Mouse (Mus musculus) heart, adult 2 months (tissue): ENCODE results near the gene Med20. TPM values are rescaled to one million over a fixed set of nuclear protein-coding genes. Genes with fewer than 3 reads are reported as not detected.
A peak's percentile ranks its signal among the peaks of the same experiment; 100 is the strongest.
"Not testable (repeated sequence)": the region's sequence is repeated elsewhere in the genome, so short reads cannot be mapped to it uniquely, and the experiment has no call there.

Source experiments
- DNase-seq, 2 experiments: peaks; one replicate each; pipeline ENCODE4 v3.0.0; 2021
- H3K27ac ChIP-seq: fragments of 200-600 bp; 2 replicates; pipeline ENCODE4 v1.8.1; 2022
- H3K27me3 ChIP-seq: fragments of 200-500 bp; 2 replicates; pipeline ENCODE4 v1.6.1; 2012; ENCODE audit warnings: mild to moderate bottlenecking, low read length, inconsistent platforms, mixed read lengths; ENCODE audit not compliant: control insufficient read depth, insufficient read depth
- H3K36me3 ChIP-seq: fragments of 200-500 bp; 2 replicates; pipeline ENCODE4 v1.6.1; 2012; ENCODE audit warnings: low read length, inconsistent platforms; ENCODE audit not compliant: control insufficient read depth, insufficient read depth
- H3K4me1 ChIP-seq: fragments of 200-500 bp; 2 replicates; pipeline ENCODE4 v1.6.1; 2011; ENCODE audit warnings: low read length; ENCODE audit not compliant: control insufficient read depth, insufficient read depth
- H3K4me3 ChIP-seq: fragments of 200-600 bp; 2 replicates; pipeline ENCODE4 v1.8.1; 2022
- H3K79me2 ChIP-seq: fragments of 200-500 bp; replicated peaks from 2 replicates; pipeline ENCODE4 v1.6.1; 2012; ENCODE audit warnings: mild to moderate bottlenecking, inconsistent platforms, low read length, moderate library complexity, mixed read lengths; ENCODE audit not compliant: control insufficient read depth, insufficient read depth
- H3K9ac ChIP-seq: fragments of 200-500 bp; 2 replicates; pipeline ENCODE4 v1.6.1; 2012; ENCODE audit warnings: low read depth, mild to moderate bottlenecking, control low read depth, inconsistent platforms, low read length, mixed read lengths
- CTCF ChIP-seq: fragments of 200-600 bp; IDR thresholded peaks from 2 replicates; pipeline ENCODE4 v1.8.1; 2022; ENCODE audit warnings: antibody characterized with exemption, mild to moderate bottlenecking, moderate library complexity
- EP300 ChIP-seq: fragments of 200-500 bp; IDR thresholded peaks from 2 replicates; pipeline ENCODE4 v1.6.1; 2011; ENCODE audit warnings: low read depth, low read length, control low read depth; ENCODE audit not compliant: insufficient read depth
- POLR2A ChIP-seq: fragments of 200-500 bp; IDR thresholded peaks from 2 replicates; pipeline ENCODE4 v1.6.1; 2011; ENCODE audit warnings: mild to moderate bottlenecking, low read depth, low read length, control low read depth; ENCODE audit not compliant: insufficient read depth
- WGBS: fragments of 180-500 bp; shearing (Covaris S2); methylation state at CpG from one replicate; pipeline ENCODE4 v1.1.7; 2018; 5-methylcytosine and 5-hydroxymethylcytosine counted together
- intact Hi-C: fragments of 180-260 bp; cut with DNase I; formaldehyde crosslinking; loops from one replicate; pipeline ENCODE4 v1.15.1; 2025
- polyA plus RNA-seq: library from polyadenylated mRNA; depleted of rRNA; stranded (reverse); fragments of >200 nt; gene quantifications from 2 replicates; pipeline ENCODE4 v1.2.3, GENCODE M21; 2012
- total RNA-seq, 2 experiments: library from RNA; stranded (reverse); gene quantifications; 2 replicates each; pipeline ENCODE4 v1.2.3; 2021

The Med20 gene
- total and polyA plus RNA-seq, 3 experiments: 13.5 to 17.4 (median 15.0) TPM

DNA sequence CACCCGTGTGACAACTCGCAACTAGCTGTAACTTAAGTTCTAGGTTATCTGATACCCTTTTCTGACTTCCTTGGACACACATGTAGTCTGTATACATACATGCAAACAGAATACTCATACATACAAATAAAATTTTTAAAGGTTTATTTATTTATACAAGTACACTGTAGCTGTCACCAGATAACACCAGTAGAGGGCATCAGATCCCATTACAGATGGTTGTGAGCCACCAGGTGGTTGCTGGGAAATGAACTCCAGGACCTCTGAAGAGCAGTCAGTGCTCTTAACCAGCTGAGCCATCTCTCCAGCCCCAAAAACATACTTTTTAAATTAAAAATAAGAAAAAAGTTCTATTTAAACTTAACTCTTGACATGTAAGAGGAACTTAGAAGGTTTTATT lies 31.6 kb downstream of the Med20 start:
- no peak overlapping the region for H3K4me3 ChIP-seq
- H3K27ac ChIP-seq: no peak overlapping the region
- H3K79me2 ChIP-seq: no peaks in the 10 kb centered on the region
- WGBS: 91% methylated on average over 2 of the region's 2 CpGs
- no peaks in the 10 kb centered on the region for H3K27me3 ChIP-seq
- DNase-seq: no peak
- intact Hi-C loops: no loop called here
- H3K36me3 ChIP-seq: no peaks in the 10 kb centered on the region
- H3K9ac ChIP-seq: no peak overlapping the region
- H3K4me1 ChIP-seq: no peaks in the 10 kb centered on the region
- TF ChIP-seq EP300: no peak
- peak; percentile 44 for TF ChIP-seq CTCF
- no peak for TF ChIP-seq POLR2A

DNA sequence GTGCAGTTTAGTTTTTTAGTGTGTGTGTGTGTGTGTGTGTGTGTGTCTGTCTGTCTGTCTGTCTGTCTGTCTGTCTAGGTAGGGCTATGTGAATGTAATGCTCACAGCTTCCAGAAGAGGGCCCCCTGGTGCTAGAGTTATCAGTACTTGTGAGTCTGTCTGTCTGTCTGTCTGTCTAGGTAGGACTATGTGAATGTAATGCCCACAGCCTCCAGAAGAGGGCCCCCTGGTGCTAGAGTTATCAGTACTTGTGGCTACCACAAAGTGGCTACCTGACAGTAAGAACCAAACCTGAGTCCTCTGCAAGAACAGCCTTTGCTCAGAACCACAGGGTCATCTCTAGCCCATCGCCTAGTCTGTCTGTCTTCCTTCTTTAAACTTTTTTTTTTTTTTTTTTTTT lies 35.3 kb downstream of the Med20 start:
- WGBS: 89% methylated on average over 1 of the region's 1 CpGs
- Histone ChIP-seq H3K4me1 (no peaks in the 10 kb centered on the region), H3K36me3 (no peaks in the 10 kb centered on the region), H3K27ac (no peak overlapping the region), H3K79me2 (no peaks in the 10 kb centered on the region), H3K9ac (no peak overlapping the region), H3K27me3 (no peaks in the 10 kb centered on the region), H3K4me3 (no peak overlapping the region)
- peak; percentile 29 to 45 for DNase-seq
- intact Hi-C loops: no loop called here
- TF ChIP-seq EP300: no peak
- TF ChIP-seq POLR2A: no peak
- peak; percentile 66 for TF ChIP-seq CTCF

DNA sequence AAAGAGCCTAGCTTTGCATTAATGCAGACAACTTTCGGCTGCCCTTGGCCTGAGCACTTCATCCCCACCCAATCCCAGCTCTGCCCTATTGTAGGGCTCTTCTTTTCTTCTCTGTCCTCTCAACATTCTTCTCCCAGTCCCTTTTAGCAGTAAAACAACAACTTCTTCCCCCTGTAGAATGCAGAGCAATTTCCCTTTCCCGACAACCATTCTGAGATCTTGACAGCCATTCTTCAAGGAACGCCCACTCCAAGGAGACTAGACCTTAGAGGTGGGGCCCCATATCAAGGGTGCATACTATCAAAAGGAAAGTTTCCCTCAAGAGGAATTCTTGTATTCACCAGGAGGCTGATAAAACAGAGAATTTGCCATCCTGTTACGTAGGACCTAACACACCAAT lies 37.6 kb downstream of the Med20 start:
- Histone ChIP-seq H3K27me3 (no peaks in the 10 kb centered on the region), H3K4me3 (no peak overlapping the region), H3K9ac (no peak overlapping the region), H3K79me2 (no peaks in the 10 kb centered on the region), H3K4me1 (no peaks in the 10 kb centered on the region), H3K36me3 (no peaks in the 10 kb centered on the region), H3K27ac (no peak overlapping the region)
- 68% methylated on average over 4 of the region's 4 CpGs for WGBS
- intact Hi-C loops: no loop called here
- TF ChIP-seq CTCF (no peak), EP300 (no peak), POLR2A (no peak)
- DNase-seq: no peak

DNA sequence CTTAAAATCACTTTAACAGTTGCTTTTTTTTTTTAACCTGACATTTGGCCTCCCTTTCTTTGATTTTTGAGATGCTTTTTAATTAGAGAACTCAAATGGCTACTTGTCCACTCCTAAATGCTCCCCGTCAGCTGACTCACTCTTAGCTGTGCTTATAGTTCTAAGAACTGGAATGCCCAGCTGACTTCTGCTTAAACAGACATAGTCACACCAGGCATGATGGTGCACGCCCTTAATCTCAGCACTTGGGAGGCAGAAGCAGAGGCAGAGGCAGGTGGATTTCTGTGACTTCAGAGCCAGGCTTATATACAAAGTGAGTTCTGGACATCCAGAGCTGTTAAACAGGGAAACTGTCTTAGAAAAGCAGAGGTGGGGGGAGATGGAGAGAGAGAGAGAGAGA lies 40.6 kb downstream of the Med20 start:
- H3K36me3 ChIP-seq: no peaks in the 10 kb centered on the region
- 92% methylated on average over 2 of the region's 2 CpGs for WGBS
- intact Hi-C loops: no loop called here

DNA sequence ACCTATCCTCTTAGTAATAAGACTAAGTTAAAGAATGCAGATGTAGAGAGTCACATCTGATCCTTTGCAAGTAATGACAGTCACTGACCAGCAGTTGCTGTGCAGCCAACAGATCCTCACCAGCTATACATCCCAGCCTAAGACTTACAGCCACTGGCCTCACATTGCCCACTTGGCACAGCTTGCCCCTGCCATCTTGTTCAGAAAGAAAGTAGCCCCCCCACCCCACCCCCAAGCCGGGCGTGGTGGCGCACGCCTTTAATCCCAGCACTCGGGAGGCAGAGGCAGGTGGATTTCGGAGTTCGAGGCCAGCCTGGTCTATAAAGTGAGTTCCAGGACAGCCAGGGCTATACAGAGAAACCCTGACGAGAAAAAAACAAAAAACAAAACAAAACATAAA lies 43.0 kb downstream of the Med20 start:
- H3K4me3 ChIP-seq, H3K9ac ChIP-seq, H3K27ac ChIP-seq, intact Hi-C loops, H3K27me3 ChIP-seq, H3K4me1 ChIP-seq, H3K79me2 ChIP-seq, DNase-seq, H3K36me3 ChIP-seq: not testable (repeated sequence)
- WGBS: 97% methylated on average over 8 of the region's 8 CpGs

More for the DNA sequence above, 40.6 kb downstream of the Med20 start:
- TF ChIP-seq EP300 (no peak), CTCF (no peak), POLR2A (no peak)
- no peaks in the 10 kb centered on the region for H3K27me3 ChIP-seq
- H3K27ac ChIP-seq: no peak overlapping the region
- H3K9ac ChIP-seq: no peak overlapping the region
- no peak for DNase-seq
- no peaks in the 10 kb centered on the region for H3K4me1 ChIP-seq
- no peaks in the 10 kb centered on the region for H3K79me2 ChIP-seq
- no peak overlapping the region for H3K4me3 ChIP-seq

DNA sequence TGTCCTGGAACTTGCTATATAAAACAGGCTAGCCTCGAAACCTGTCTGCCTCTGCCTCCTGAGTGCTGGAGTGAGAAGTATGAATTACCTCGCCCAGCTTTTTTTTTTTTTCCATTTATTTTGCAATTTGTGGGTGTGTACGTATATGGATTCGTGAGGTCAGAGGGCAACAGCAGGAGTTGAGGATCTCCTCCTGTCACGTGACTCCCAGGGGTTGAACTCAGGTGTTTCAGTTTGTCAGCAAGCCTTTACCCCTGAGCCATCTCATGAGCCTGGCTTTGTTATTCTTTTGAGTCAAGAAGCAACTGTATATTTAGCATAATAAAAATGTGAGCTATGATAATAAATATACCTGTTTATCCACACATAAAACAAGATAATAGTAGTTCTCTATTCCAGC lies 44.3 kb downstream of the Med20 start:
- Histone ChIP-seq H3K36me3 (no peaks in the 10 kb centered on the region), H3K9ac (no peak overlapping the region), H3K27me3 (no peaks in the 10 kb centered on the region), H3K27ac (no peak overlapping the region), H3K4me1 (no peaks in the 10 kb centered on the region), H3K4me3 (no peak overlapping the region), H3K79me2 (no peaks in the 10 kb centered on the region)
- WGBS: 83% methylated on average over 5 of the region's 5 CpGs
- DNase-seq: no peak
- TF ChIP-seq EP300 (no peak), POLR2A (no peak), CTCF (no peak)
- intact Hi-C loops: no loop called here
